Mouse (Mus musculus): Measurements from ENCODE around the gene Cnot10.
A peak's percentile ranks its signal among the peaks of the same experiment; 100 is the strongest.

Gene Cnot10

DNA sequence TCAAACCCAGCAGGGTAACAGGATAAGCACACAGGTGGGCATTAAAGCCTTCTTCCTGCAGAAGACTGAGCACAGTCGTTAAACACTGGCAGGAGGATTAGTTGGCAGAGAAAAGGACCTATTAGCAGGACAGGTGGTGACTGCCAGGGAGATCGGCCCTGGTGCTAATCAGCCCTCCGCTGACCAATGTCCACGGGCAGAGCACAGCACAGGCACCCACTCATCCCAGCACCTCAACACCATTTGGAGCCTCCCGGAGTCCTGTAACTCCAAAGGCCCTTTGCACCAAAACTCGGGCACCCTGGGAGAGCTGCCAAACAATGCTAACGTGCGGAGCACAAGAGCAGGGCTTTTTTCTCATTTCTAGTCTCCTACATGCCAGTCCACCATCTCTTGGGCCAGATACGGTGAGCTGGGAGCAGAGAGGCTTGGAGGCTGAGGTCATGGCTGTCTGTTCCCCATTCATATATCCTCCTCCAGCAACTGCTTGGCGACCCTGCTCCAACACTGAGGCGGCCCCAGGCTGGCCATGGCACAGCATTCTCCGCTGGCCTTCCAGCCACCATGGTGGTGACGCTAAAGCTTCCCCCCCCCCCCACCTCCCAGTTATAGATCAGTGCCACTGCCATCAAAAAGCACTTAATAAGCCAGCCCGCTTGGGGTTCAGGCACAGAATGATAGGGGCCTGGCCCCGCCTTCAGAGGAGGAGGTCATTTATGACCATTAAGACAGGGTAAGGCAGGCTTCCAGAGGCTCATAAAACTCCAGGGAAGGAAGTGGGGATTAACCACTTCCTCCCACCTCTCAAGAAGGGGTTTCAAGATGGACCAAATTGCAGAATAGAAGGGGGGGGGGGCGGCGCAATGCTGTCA is 95.9 kb downstream of the Cnot10 start:
- peak in 1 of 2 experiments; percentile 55 for DNase-seq

- no peak for DNase-seq
These were observed 98.7 kb downstream of the Cnot10 start for GRCm38 (mm10) chr9:114541279-114541741.

- DNase-seq = peak in 1 of 2 experiments; percentile 31
These were observed 100.9 kb downstream of the Cnot10 start for GRCm38 (mm10) chr9:114538996-114539563.

DNA sequence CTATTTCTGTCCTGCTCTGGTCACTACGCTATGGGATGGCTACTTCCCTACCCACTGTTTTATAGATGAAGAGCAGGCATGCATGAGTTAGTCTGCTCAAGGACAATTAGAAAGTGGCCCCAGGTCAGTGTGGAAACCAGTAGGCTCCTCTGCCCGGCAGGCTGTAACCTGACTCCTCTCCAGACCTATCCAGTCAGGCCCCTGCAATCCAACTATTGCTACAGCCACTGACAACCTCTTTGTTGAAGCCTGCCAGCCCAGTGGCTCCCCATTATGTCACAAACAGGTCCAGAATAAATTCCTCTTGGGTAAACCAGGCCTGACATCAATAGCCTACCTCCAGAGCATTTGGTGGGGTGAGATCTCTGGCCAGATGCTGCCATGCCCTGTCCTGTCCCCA is 103.4 kb downstream of the Cnot10 start:
- DNase-seq = no peak

Measured in kidney, postnatal 4 days (tissue).